Mouse (Mus musculus): Measurements from ENCODE around the gene Camk2b. TPM values are rescaled to one million over a fixed set of nuclear protein-coding genes. Genes with fewer than 3 reads are reported as not detected.

Camk2b gene
- total and polyA plus RNA-seq, 3 experiments, result 0.16 TPM; not detected in 2

GRCm38 (mm10) chr11:5954965-5955504 is 111.1 kb downstream of the Camk2b start:
- Histone ChIP-seq H3K4me3 (ENCODE audit: low read depth, low read length) (peak overlapping the region; percentile 82), H3K4me1 (ENCODE audit: insufficient read depth, low read depth, low read length) (peaks cover 36% of the 10 kb centered on the region), H3K27me3 (ENCODE audit: insufficient read depth, low read length) (peaks cover 8% of the 10 kb centered on the region), H3K9me3 (replicated peaks) (no peaks in the 10 kb centered on the region), H3K36me3 (replicated peaks) (peaks cover 25% of the 10 kb centered on the region)
- TF ChIP-seq GATA1 (IDR thresholded peaks at IDR 0.05; ENCODE audit: borderline replicate concordance, low read length), result no peak
- no peak for TF ChIP-seq TAL1 (conservative IDR thresholded peaks at IDR 0.05; ENCODE audit: low read depth, low read length)
- TF ChIP-seq POLR2AphosphoS5 (IDR thresholded peaks at IDR 0.05; ENCODE audit: insufficient replicate concordance, low read depth, low read length), result no peak
- TF ChIP-seq CTCF (IDR thresholded peaks at IDR 0.05; ENCODE audit: low read depth, low read length), result no peak
- TF ChIP-seq GATA2 (IDR thresholded peaks at IDR 0.05; ENCODE audit: borderline replicate concordance, low read depth, low read length), result no peak
- DNase-seq (ENCODE audit: low spot score), result peak; percentile 28
- 0 out of 2 replicates have a peak, but pooled peaks have one; percentile 36 for ATAC-seq (ENCODE audit: extremely low read depth, insufficient number of reproducible peaks, low FRiP score, poor library complexity, severe bottlenecking)

- TF ChIP-seq POLR2AphosphoS5 (IDR thresholded peaks at IDR 0.05; ENCODE audit: insufficient replicate concordance, low read depth, low read length), result no peak
- TF ChIP-seq GATA1 (IDR thresholded peaks at IDR 0.05; ENCODE audit: borderline replicate concordance, low read length), result no peak
- no peak for TF ChIP-seq CTCF (IDR thresholded peaks at IDR 0.05; ENCODE audit: low read depth, low read length)
- no peak for TF ChIP-seq TAL1 (conservative IDR thresholded peaks at IDR 0.05; ENCODE audit: low read depth, low read length)
- TF ChIP-seq GATA2 (IDR thresholded peaks at IDR 0.05; ENCODE audit: borderline replicate concordance, low read depth, low read length), result no peak
Observed at GRCm38 (mm10) chr11:5954435-5954834, 111.7 kb downstream of the Camk2b start.

GRCm38 (mm10) chr11:5953130-5953765 is 112.9 kb downstream of the Camk2b start:
- peaks cover 46% of the 10 kb centered on the region for H3K4me1 ChIP-seq (ENCODE audit: insufficient read depth, low read depth, low read length)
- TF ChIP-seq GATA2 (IDR thresholded peaks at IDR 0.05; ENCODE audit: borderline replicate concordance, low read depth, low read length) (no peak), POLR2AphosphoS5 (IDR thresholded peaks at IDR 0.05; ENCODE audit: insufficient replicate concordance, low read depth, low read length) (no peak), CTCF (IDR thresholded peaks at IDR 0.05; ENCODE audit: low read depth, low read length) (no peak), GATA1 (IDR thresholded peaks at IDR 0.05; ENCODE audit: borderline replicate concordance, low read length) (no peak), TAL1 (conservative IDR thresholded peaks at IDR 0.05; ENCODE audit: low read depth, low read length) (no peak)
- no peak for ATAC-seq (ENCODE audit: extremely low read depth, insufficient number of reproducible peaks, low FRiP score, poor library complexity, severe bottlenecking)

More at GRCm38 (mm10) chr11:5954435-5954834, 111.7 kb downstream of the Camk2b start:
- DNase-seq (ENCODE audit: low spot score) (no peak), ATAC-seq (ENCODE audit: extremely low read depth, insufficient number of reproducible peaks, low FRiP score, poor library complexity, severe bottlenecking) (no peak)
- Histone ChIP-seq H3K4me3 (ENCODE audit: low read depth, low read length) (no peak overlapping the region), H3K9me3 (replicated peaks) (no peaks in the 10 kb centered on the region), H3K27me3 (ENCODE audit: insufficient read depth, low read length) (peaks cover 8% of the 10 kb centered on the region), H3K36me3 (replicated peaks) (peaks cover 22% of the 10 kb centered on the region), H3K4me1 (ENCODE audit: insufficient read depth, low read depth, low read length) (peaks cover 41% of the 10 kb centered on the region)

GRCm38 (mm10) chr11:5952501-5952900 is 113.7 kb downstream of the Camk2b start:
- ATAC-seq (ENCODE audit: extremely low read depth, insufficient number of reproducible peaks, low FRiP score, poor library complexity, severe bottlenecking) (no peak), DNase-seq (ENCODE audit: low spot score) (no peak)
- no peaks in the 10 kb centered on the region for H3K9me3 ChIP-seq (replicated peaks)
- no peak for TF ChIP-seq GATA1 (IDR thresholded peaks at IDR 0.05; ENCODE audit: borderline replicate concordance, low read length)
- no peak for TF ChIP-seq TAL1 (conservative IDR thresholded peaks at IDR 0.05; ENCODE audit: low read depth, low read length)
- TF ChIP-seq CTCF (IDR thresholded peaks at IDR 0.05; ENCODE audit: low read depth, low read length), result no peak
- no peak for TF ChIP-seq GATA2 (IDR thresholded peaks at IDR 0.05; ENCODE audit: borderline replicate concordance, low read depth, low read length)
- no peak for TF ChIP-seq POLR2AphosphoS5 (IDR thresholded peaks at IDR 0.05; ENCODE audit: insufficient replicate concordance, low read depth, low read length)
- peaks cover 43% of the 10 kb centered on the region for H3K4me1 ChIP-seq (ENCODE audit: insufficient read depth, low read depth, low read length)
- H3K27me3 ChIP-seq (ENCODE audit: insufficient read depth, low read length), result peaks cover 21% of the 10 kb centered on the region
- H3K36me3 ChIP-seq (replicated peaks), result peaks cover 6% of the 10 kb centered on the region
- H3K4me3 ChIP-seq (ENCODE audit: low read depth, low read length), result no peak overlapping the region

More at GRCm38 (mm10) chr11:5953130-5953765, 112.9 kb downstream of the Camk2b start:
- peaks cover 14% of the 10 kb centered on the region for H3K27me3 ChIP-seq (ENCODE audit: insufficient read depth, low read length)
- peaks cover 11% of the 10 kb centered on the region for H3K36me3 ChIP-seq (replicated peaks)
- no peaks in the 10 kb centered on the region for H3K9me3 ChIP-seq (replicated peaks)
- DNase-seq (ENCODE audit: low spot score), result no peak
- no peak overlapping the region for H3K4me3 ChIP-seq (ENCODE audit: low read depth, low read length)

- H3K36me3 ChIP-seq (replicated peaks), result no peaks in the 10 kb centered on the region
- no peaks in the 10 kb centered on the region for H3K9me3 ChIP-seq (replicated peaks)
- peak; percentile 55 for DNase-seq (ENCODE audit: low spot score)
- no peak within 1 kb of the TSS; the same call in 1 of the 2 replicates for H3K4me3 ChIP-seq (ENCODE audit: low read depth, low read length)
- H3K27me3 ChIP-seq (ENCODE audit: insufficient read depth, low read length), result peaks cover 23% of the 10 kb centered on the region
- ATAC-seq (ENCODE audit: extremely low read depth, insufficient number of reproducible peaks, low FRiP score, poor library complexity, severe bottlenecking), result peak; percentile 28
- H3K4me1 ChIP-seq (ENCODE audit: insufficient read depth, low read depth, low read length), result peaks cover 24% of the 10 kb centered on the region
- TF ChIP-seq GATA2 (IDR thresholded peaks at IDR 0.05; ENCODE audit: borderline replicate concordance, low read depth, low read length) (no peak), TAL1 (conservative IDR thresholded peaks at IDR 0.05; ENCODE audit: low read depth, low read length) (no peak)
Observed at GRCm38 (mm10) chr11:5949586-5950352, 116.4 kb downstream of the Camk2b start, which contains the start of gene Gck. TSS of gene Gck (minus strand) at chr11:5950081.
